Mouse (Mus musculus): ENCODE results near the gene Kiss1.

DNA sequence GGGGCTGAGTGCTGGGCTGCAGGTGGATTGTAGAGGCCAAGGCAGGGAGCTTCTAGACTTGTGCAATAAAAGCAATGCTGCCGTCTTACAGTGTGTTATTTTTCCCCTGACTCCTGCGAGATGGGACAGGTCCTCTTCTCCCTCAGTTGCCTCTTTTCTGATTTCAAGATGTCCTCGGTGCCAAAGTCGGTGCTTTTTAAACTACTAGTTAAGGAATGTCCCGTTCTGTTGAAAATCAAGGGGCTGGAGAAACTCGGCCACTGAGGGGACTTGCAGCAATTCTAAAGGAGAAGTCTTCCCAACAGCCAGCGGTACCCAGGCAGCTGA lies 7.9 kb downstream of the Kiss1 start:
- TF ChIP-seq CTCF (IDR thresholded peaks at IDR 0.05; ENCODE audit: control insufficient read depth, insufficient read depth, low read length): no peak
- TF ChIP-seq POLR2A (IDR thresholded peaks at IDR 0.05; ENCODE audit: borderline replicate concordance, control insufficient read depth, low read depth, low read length): no peak

All from bone marrow, adult 2 months (tissue).